Mouse (Mus musculus) forebrain, embryonic 12.5 days (tissue): ENCODE measurements around the gene Trappc10. TPM values are rescaled to one million over a fixed set of nuclear protein-coding genes. Genes with fewer than 3 reads are reported as not detected.

Source experiments
- ATAC-seq: fragments of 200-750 bp; cut with Nextera tagmentation; 2 replicates; pipeline ENCODE4 v1.8.0; 2017; ENCODE audit warnings: moderate TSS enrichment; ENCODE audit not compliant: low FRiP score
- H3K27ac ChIP-seq: fragments of 300-500 bp; sonication (generic); 2 replicates; pipeline ENCODE4 v1.5.1; 2016; ENCODE audit warnings: mild to moderate bottlenecking
- H3K27me3 ChIP-seq: fragments of 300-500 bp; sonication (generic); 2 replicates; pipeline ENCODE4 v1.6.1; 2016; ENCODE audit warnings: mild to moderate bottlenecking
- H3K36me3 ChIP-seq: fragments of 300-500 bp; sonication (generic); replicated peaks from 2 replicates; pipeline ENCODE4 v1.6.1; 2016; ENCODE audit warnings: mild to moderate bottlenecking
- H3K4me1 ChIP-seq: fragments of 300-500 bp; sonication (generic); 2 replicates; pipeline ENCODE4 v1.6.1; 2016
- H3K4me2 ChIP-seq: fragments of 300-500 bp; sonication (generic); 2 replicates; pipeline ENCODE4 v1.6.1; 2016; ENCODE audit warnings: mild to moderate bottlenecking, moderate library complexity
- H3K4me3 ChIP-seq: fragments of 300-500 bp; sonication (generic); replicated peaks from 2 replicates; pipeline ENCODE4 v1.5.1; 2016; ENCODE audit warnings: mild to moderate bottlenecking
- H3K9ac ChIP-seq: fragments of 300-500 bp; sonication (generic); 2 replicates; pipeline ENCODE4 v1.6.1; 2016; ENCODE audit warnings: mild to moderate bottlenecking
- H3K9me3 ChIP-seq: fragments of 300-500 bp; sonication (generic); 2 replicates; pipeline ENCODE4 v1.6.1; 2016
- WGBS: fragments of 180-500 bp; shearing (Covaris S2); methylation state at CpG from one replicate; pipeline ENCODE4 v1.1.7; 2016; 5-methylcytosine and 5-hydroxymethylcytosine counted together
- polyA plus RNA-seq: library from polyadenylated mRNA; unstranded; fragments of >200 nt; fragmentation: Nextera tagmentation; extraction: Ambion mirVana; gene quantifications from 2 replicates; pipeline ENCODE4 v1.2.1, GENCODE M21; 2016

Gene Trappc10
- polyA plus RNA-seq, 1 experiment from 2014 or later, result 26.3 TPM

- Histone ChIP-seq H3K4me2 (no peak overlapping the region), H3K4me3 (no peak overlapping the region), H3K27me3 (peaks cover 8% of the 10 kb centered on the region; the same call in 1 of the 2 replicates), H3K4me1 (no peaks in the 10 kb centered on the region), H3K27ac (no peak overlapping the region), H3K9ac (no peak overlapping the region), H3K9me3 (no peaks in the 10 kb centered on the region), H3K36me3 (no peaks in the 10 kb centered on the region)
- ATAC-seq, result no peak
- WGBS, result 71% methylated on average over 10 of the region's 10 CpGs
Observed at GRCm38 (mm10) chr10:78148834-78149766, 95.3 kb downstream of the Trappc10 start.

- no peak overlapping the region for H3K27ac ChIP-seq
- WGBS, result 87% methylated on average over 4 of the region's 4 CpGs
- H3K4me2 ChIP-seq, result no peak overlapping the region
- H3K36me3 ChIP-seq, result no peaks in the 10 kb centered on the region
- H3K4me3 ChIP-seq, result no peak overlapping the region
- no peaks in the 10 kb centered on the region for H3K9me3 ChIP-seq
- no peaks in the 10 kb centered on the region for H3K4me1 ChIP-seq
- ATAC-seq, result no peak
- no peak overlapping the region for H3K9ac ChIP-seq
- H3K27me3 ChIP-seq, result peaks cover 8% of the 10 kb centered on the region; the same call in 1 of the 2 replicates
Observed at GRCm38 (mm10) chr10:78147908-78148441, 96.5 kb downstream of the Trappc10 start.

GRCm38 (mm10) chr10:78143727-78144505, 100.5 kb downstream of the Trappc10 start:
- Histone ChIP-seq H3K27ac (no peak overlapping the region), H3K4me2 (no peak overlapping the region), H3K9me3 (no peaks in the 10 kb centered on the region), H3K4me3 (no peak overlapping the region), H3K9ac (no peak overlapping the region), H3K27me3 (0 out of 2 replicates have a peak, but pooled peaks cover 4% of the 10 kb centered on the region), H3K36me3 (no peaks in the 10 kb centered on the region), H3K4me1 (no peaks in the 10 kb centered on the region)
- no peak for ATAC-seq
- 62% methylated on average over 8 of the region's 8 CpGs for WGBS

- no peak overlapping the region for H3K4me3 ChIP-seq
- no peak overlapping the region for H3K27ac ChIP-seq
- WGBS, result 84% methylated on average over 3 of the region's 3 CpGs
- no peaks in the 10 kb centered on the region for H3K36me3 ChIP-seq
- H3K9me3 ChIP-seq, result no peaks in the 10 kb centered on the region
- no peak overlapping the region for H3K4me2 ChIP-seq
- H3K9ac ChIP-seq, result no peak overlapping the region
- no peaks in the 10 kb centered on the region for H3K27me3 ChIP-seq
- H3K4me1 ChIP-seq, result no peaks in the 10 kb centered on the region
- ATAC-seq, result no peak
Observed at GRCm38 (mm10) chr10:78140843-78141242, 103.6 kb downstream of the Trappc10 start.

- H3K4me3 ChIP-seq, result no peak overlapping the region
- H3K36me3 ChIP-seq, result no peaks in the 10 kb centered on the region
- H3K27me3 ChIP-seq, result no peaks in the 10 kb centered on the region
- H3K4me1 ChIP-seq, result peaks cover 3% of the 10 kb centered on the region
- H3K9ac ChIP-seq, result no peak overlapping the region
- no peak overlapping the region for H3K4me2 ChIP-seq
- ATAC-seq, result no peak
- 92% methylated on average over 1 of the region's 1 CpGs for WGBS
- no peaks in the 10 kb centered on the region for H3K9me3 ChIP-seq
- H3K27ac ChIP-seq, result no peak overlapping the region
Observed at GRCm38 (mm10) chr10:78140251-78140600, 104.2 kb downstream of the Trappc10 start.

GRCm38 (mm10) chr10:78139572-78140250, 104.7 kb downstream of the Trappc10 start:
- H3K36me3 ChIP-seq, result no peaks in the 10 kb centered on the region
- H3K27ac ChIP-seq, result no peak overlapping the region
- H3K4me2 ChIP-seq, result no peak overlapping the region
- H3K4me3 ChIP-seq, result no peak overlapping the region
- no peaks in the 10 kb centered on the region for H3K9me3 ChIP-seq
- no peaks in the 10 kb centered on the region for H3K27me3 ChIP-seq
- H3K4me1 ChIP-seq, result peaks cover 8% of the 10 kb centered on the region
- no peak overlapping the region for H3K9ac ChIP-seq
- 77% methylated on average over 11 of the region's 11 CpGs for WGBS
- ATAC-seq, result no peak

GRCm38 (mm10) chr10:78138812-78139523, 105.5 kb downstream of the Trappc10 start:
- Histone ChIP-seq H3K9me3 (no peaks in the 10 kb centered on the region), H3K4me2 (no peak overlapping the region), H3K9ac (no peak overlapping the region), H3K4me3 (no peak overlapping the region), H3K27me3 (no peaks in the 10 kb centered on the region), H3K4me1 (peaks cover 10% of the 10 kb centered on the region), H3K27ac (no peak overlapping the region), H3K36me3 (no peaks in the 10 kb centered on the region)
- WGBS, result 77% methylated on average over 14 of the region's 14 CpGs
- ATAC-seq, result no peak

GRCm38 (mm10) chr10:78137191-78137590, 107.2 kb downstream of the Trappc10 start:
- Histone ChIP-seq H3K27ac (no peak overlapping the region), H3K36me3 (no peaks in the 10 kb centered on the region)

More at GRCm38 (mm10) chr10:78137191-78137590, 107.2 kb downstream of the Trappc10 start:
- Histone ChIP-seq H3K9ac (no peak overlapping the region), H3K4me1 (peaks cover 10% of the 10 kb centered on the region), H3K4me2 (no peak overlapping the region), H3K27me3 (no peaks in the 10 kb centered on the region), H3K9me3 (no peaks in the 10 kb centered on the region), H3K4me3 (no peak overlapping the region)
- 93% methylated on average over 3 of the region's 3 CpGs for WGBS
- ATAC-seq, result no peak

Other genes with a start within 250 kb of the Trappc10 start
- 134 and 135 TPM in 2 replicates for gene Pfkl, start 234.6 kb downstream of the Trappc10 start, polyA plus RNA-seq
- gene Dnmt3l, start 202.7 kb downstream of the Trappc10 start, polyA plus RNA-seq, result not detected in 2 replicates
- 0.11 and 0.19 TPM in 2 replicates for gene Aire, start 201.0 kb downstream of the Trappc10 start, polyA plus RNA-seq
- gene Icosl, start 175.3 kb downstream of the Trappc10 start, polyA plus RNA-seq, result 1.3 and 1.4 TPM in 2 replicates
- gene D10Jhu81e, start 74.9 kb downstream of the Trappc10 start, polyA plus RNA-seq, result 17.4 and 23.9 TPM in 2 replicates
- gene Pwp2, start 59.5 kb downstream of the Trappc10 start, polyA plus RNA-seq, result 22.3 and 26.7 TPM in 2 replicates
- 52.5 and 58.0 TPM in 2 replicates for gene Agpat3, start 107.8 kb upstream of the Trappc10 start, polyA plus RNA-seq
- 326 and 329 TPM in 2 replicates for gene Rrp1, start 168.4 kb upstream of the Trappc10 start, polyA plus RNA-seq
- gene Cstb, start 181.0 kb upstream of the Trappc10 start, polyA plus RNA-seq, result 118 and 120 TPM in 2 replicates
- gene Pdxk, start 220.3 kb upstream of the Trappc10 start, polyA plus RNA-seq, result 9.0 and 10.0 TPM in 2 replicates